Mouse (Mus musculus): Measurements from ENCODE around the gene Luzp2.

The Luzp2 gene

DNA sequence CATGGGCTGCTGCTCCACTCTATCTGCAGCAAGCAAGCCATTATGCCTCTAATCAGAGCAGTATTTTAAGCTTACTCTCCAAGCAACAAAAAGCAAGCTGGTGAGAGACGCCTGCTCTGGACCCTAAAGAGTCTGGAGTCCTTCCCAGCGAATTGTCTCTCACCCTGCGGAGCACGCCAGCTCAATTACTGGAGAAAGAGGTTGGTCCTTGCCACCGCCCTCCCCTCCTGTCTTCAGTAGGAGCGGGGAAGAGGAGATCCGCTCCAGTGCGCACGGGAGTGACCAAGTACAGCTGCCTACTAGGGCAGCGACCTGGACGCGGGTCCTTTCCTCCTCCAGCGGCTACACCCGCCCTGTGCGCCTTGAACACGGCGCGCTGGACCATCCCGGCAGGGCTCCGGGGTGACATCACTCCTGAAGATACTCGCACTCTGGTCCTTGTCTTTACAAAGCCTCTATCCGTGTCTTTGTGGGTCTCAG is at the start of gene Luzp2:
Gene Luzp2, plus strand, starts transcription at position 127 of the 480 bp plus-strand sequence.
- DNase-seq (ENCODE audit: low spot score) = no peak

DNA sequence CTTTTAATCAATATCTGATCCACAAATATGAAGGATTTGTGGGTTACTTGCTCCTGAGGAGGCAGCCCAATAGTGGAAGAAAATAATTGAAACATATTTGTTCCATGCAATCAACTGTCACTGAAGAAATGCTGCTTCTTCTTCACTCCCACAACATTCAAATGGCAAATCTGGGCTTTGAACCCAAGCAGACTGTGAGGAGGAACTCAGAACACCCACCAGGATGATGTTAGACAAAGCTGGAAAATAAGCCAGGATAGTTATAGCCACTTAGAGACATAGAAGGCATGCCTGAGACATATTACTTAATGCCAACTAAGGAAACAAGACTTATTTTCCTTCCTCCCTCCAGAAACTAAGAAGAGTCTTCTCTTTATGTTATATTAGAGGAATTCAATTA is 47.8 kb upstream of the Luzp2 start:
- DNase-seq (ENCODE audit: low spot score) = no peak

DNA sequence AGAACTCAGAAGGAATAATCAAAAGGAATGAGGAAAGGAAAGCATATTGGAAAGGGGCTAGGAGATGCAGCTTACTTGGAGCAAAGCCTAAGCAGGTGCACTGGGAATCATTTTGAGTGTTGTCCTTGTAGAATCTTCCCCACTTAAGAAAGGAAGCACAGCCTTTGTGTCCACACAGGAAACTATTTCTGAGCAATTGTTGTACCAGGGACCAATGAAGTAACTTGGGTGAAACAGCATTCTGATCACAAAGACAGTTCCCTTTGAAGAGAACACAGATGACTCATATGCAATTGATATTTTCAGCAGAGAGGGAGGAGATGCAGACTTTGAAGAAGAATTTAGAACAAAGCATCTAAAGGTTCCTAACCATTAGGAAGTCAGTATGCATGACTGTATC is 16.7 kb upstream of the Luzp2 start:
- DNase-seq (ENCODE audit: low spot score) = no peak

DNA sequence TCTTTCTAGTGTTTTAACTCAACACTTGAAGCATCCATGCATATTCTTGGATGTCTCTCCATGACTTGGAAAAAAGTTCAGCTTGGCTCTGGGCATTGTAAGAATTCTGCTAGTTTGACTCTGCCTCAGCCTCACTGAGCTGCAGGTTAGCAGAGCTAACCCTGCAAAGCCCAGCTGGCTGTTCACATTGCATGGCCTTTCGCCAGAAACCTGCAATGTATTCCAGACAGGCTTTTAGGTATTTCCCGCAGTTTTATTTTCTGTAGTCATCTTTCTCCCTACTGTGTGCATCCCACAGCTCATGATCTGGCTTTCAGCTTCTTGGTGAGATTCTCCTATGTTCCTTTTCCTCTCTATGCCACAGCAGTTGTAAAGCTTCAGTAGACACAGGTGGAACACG is 6.5 kb upstream of the Luzp2 start:
- DNase-seq (ENCODE audit: low spot score) = no peak

DNA sequence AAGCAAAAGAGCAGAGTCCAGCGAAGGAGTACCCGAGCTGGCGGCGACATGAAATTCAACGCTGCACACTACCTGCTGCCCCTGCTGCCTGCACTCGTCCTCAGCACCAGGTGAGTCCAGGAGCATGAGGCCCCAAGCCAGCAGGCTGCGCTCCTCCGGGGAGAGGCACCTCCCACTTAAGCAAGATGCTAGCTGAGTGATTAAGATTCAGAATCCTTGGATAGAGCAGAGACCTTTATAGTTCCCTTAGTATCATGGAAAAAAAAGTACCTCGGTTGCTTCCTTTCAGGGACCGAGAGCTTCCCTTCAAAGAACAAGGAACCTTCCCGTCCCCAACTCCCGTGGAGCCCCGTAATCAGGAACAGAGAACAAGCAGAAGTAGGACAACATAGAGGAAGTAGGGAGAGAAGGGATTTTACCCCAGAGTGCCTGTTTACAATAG is 634 bp downstream of the Luzp2 start:
- DNase-seq (ENCODE audit: low spot score) = no peak

DNA sequence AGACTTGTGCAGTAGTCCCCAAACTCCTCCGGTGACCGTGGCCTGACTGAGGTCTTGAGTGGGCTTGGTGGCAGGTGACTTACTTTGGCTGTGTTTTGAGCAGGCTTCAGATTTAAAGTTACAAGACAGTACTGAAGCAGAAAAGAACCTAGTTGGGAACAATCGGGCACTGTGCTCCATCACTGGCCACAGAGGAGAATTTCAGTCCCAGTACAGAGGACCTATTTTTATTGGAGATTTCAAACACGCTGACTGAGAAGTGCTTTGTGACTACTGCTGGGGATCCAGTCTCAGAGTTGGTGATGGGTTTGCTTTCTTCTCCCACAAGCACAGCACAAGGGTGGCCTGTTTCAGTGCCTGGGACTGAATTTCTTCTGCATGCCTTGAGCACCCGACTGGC is 1.1 kb downstream of the Luzp2 start:
- no peak for DNase-seq (ENCODE audit: low spot score)

DNA sequence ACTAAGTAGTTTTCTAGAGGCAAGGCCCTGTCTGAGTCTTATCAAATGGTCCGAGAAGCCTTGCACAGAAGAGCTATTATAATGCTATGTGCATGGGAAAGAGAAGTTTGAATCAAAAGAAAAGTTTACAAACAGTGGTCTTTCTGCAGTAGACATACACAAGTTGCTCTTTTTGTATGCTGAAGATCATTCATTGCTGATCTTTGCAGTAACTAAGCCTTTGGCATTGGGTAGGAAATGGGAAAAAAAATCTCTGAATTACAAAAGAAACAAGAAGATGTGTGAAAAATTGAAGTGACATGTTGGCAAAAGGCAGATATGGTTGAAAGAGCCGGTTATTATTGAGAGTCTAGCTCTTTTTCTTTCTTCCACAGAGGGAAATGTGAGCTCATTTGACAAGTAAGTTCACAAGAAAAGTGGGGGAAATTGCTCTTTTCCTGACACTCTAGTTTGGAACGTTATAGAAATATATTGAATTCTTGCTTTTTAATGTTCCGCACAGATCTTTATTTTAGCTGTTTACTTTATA is 7.6 kb downstream of the Luzp2 start:
- DNase-seq (ENCODE audit: low spot score) = no peak

DNA sequence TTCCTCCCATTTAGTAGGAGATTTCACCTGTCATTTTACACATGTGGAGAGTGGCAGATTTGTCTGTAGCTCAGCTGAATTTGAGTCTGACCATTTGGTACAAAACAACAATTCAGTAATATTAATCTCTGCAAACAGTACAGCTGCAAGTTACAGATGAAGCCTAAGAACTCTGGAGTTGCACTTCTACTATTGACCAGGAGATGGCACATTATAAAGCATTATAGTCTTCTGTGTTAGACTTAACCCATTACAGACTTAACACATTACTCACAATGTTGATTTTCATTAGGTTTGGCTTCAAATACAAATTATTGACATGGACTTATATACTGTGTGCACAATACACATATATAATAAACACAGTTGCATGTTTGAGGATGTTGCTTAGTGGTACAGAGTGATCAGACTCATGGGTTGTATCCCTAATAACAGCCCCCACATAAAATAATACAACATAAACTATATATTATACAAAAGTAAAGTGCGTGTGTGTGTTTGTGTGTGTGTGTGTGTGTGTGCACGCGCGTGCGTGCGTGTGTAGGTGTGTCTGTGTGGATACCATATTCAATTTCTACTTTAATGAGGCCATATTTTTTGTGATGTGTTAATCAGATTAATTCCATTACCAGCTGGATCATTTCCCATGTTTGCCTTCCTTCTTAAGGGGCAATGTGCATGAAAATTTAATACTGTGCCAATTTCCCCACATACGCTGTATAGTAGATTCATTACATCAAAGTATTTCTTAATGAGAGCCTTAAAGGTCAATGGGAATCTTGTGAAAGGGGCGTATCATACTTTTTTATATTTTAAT is 10.8 kb downstream of the Luzp2 start:
- no peak for DNase-seq (ENCODE audit: low spot score)

DNA sequence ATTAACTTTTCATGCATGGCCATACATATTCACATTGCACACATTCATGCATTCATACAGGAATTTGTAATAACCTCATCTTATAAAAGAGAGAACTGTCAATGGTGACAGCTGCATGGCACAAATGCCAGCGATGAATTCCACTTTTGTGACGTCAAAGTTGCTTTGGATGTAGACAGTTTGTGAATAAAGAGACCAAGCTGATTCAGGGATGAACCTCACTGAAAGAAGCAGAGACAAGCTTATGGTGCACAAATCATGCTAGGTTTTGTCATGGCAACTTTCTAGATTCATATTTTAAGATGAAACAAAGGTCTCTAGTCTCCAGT is 11.4 kb downstream of the Luzp2 start:
- DNase-seq (ENCODE audit: low spot score) = no peak

DNA sequence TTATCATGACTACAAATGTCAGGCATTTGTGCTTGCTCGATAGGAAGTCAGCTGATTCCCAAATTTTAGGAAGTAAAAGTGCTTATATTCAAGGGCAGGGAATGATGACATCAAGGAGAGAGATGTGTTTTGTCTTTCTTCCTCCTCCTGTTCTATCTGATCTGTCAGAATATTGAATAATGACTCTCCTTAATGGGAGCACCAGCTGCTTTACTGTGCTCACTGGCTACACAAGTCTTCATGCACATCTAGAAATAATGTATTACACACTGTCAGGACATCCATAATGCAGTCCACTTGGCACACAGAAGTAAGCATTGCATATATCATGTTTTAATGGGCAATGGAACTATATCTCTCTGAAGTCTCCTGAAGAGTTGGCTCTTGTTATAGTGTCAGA is 17.6 kb downstream of the Luzp2 start:
- DNase-seq (ENCODE audit: low spot score) = no peak

DNA sequence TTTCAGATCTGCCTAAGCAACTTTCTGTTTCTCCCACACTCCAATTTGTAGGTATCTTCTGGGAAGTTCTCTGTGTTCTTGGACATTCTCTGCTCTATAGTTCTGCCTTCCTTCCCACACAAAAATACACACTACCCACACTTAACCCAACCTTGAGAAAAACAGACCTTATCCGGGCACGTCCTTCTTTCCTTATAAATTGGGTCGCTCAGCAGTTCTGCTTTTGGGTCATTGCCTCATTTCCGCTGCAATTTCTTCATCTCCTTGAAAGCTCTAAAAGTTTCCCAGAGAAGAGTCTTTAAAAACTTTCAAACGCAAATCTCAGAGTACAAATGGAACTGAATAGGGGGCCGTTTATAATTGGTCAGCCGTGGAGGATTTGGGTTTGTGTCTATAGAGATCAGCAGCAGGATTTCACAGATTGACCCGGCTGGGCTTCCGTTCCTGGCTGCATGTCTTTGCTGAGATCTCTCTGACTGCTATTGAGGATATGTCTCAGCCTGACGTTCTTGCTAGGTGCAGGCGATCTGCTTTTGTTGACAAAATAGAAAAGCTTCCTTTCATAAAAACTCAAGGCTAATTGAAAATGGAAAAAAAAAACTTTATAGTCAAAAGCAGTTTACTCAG is 26.0 kb downstream of the Luzp2 start:
- no peak for DNase-seq (ENCODE audit: low spot score)

DNA sequence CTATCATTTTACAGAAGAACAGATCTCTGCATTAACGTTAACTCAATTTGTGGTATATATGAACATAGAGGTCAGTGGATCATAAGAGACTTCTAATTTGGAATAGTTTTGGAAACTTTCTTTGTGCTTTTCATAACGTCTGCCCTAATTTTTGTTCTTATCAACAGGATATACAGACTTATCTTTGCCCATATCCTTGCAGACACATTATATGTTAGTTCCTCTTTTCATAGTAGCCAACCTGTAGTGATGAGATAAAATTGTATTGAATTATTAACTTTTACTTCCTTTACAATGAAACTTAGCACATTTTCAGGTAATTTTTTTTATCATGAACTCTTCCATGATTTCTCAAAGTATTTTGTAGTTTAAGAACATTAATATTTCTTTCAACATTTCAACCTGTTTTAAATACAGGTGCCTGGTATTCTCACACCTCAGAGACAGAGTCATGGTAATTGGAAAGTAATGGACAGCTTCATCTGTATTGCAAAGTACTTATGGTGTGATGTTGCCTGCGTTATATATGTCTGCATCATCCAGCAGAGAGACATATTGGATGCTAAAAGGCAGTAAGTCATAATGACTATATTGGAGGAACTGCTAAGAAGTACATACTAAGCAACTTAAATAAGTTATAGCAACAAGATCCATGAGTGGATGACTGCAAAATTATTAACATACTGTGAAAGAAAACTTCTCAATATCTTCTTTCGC is 43.8 kb downstream of the Luzp2 start:
- DNase-seq (ENCODE audit: low spot score) = no peak

DNA sequence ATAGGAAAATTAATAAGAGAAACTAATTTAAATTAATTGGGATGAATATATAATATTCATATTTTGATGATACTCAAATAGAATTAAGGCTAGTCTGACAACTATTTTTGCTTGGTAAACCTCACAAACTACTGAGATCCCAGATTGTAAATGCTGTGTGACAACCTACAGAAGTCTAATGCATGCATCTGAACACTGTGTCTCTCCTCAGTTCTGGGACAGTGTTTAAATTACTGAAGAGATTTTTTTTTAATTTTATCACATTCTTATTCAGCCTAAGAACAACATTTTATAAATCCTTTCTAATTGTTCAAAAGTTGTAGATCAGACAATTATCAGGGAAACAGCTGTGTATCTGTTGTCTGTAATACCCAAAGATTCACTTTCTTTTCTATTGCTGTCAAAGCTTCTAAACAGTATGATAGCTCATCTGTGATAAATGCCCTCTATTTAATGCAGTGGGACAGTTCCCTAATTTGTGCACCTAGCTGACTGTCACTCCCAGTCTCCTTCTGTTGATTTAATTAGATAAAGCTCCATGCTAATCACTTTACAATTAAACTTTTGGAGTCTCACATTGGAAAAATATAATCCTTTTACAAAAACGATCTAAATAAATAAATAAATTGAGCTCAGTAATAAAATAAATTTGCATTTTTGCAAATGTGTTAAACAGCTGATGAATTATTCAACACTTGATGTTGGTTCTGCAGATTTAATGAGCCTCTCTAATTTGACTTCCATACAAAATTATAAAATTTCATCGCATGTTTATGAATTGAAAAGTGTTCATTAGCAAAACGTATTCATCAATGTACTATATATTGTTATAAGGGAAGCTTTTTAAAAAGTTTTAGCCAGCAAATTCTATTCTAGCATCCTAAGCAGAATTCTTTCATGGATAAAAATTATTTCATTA is 58.7 kb downstream of the Luzp2 start:
- no peak for DNase-seq (ENCODE audit: low spot score)

DNA sequence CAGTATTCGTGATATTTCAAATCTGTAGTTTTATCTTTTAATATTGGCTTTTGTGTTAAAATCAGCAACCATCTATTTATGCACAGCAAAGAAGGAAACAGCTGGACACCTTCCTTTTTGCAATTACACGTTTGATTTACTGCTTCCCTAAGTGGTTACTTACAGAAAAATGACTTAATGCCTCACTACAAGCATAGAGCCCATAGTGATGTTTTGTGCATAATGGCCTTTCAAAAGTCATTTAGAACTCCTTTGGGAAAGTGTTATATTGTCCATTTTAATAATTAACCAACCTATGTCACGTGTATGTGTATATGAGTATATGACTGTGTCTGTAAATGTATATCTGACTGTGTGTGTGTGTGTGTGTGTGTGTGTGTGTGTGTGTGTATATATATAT is 63.3 kb downstream of the Luzp2 start:
- no peak for DNase-seq (ENCODE audit: low spot score)

DNA sequence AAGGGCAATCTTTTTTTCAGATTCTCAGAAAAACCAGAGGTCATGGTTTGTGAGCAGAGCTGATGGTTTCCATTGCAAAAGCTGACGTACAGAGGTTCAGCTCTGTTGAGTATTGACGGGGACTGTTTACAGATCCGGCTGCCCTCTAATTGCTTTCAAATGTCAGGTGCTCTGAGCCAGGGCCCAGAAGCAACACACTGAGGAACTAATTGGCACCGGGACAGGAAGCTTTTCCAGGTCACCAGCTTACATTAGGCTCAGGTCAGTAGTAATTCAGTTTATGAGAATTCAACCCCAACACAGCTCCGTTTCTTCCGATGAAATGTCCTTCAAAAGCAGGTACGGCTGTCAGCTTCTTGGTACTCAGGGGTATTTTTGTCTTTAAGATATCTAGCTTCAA is 74.7 kb downstream of the Luzp2 start:
- DNase-seq (ENCODE audit: low spot score) = no peak

DNA sequence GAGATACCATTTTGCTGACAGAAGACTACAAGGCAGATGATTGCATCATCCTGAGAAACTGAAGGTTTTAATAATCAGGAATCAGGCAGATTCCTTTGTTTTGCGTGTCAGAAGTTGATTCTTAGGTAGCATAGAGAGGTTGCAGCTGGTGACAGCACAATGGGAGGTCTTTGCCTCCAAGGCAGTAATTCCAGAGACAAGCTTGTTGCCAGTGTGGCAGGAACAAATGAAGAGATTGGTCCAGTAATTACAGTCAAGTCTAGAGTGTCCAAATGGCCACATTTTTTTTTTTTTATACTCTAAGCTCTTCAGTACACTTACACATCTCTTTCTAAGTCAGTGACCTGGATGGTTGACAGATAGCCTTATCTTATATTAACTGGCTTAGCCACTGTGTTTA is 78.7 kb downstream of the Luzp2 start:
- DNase-seq (ENCODE audit: low spot score) = no peak

DNA sequence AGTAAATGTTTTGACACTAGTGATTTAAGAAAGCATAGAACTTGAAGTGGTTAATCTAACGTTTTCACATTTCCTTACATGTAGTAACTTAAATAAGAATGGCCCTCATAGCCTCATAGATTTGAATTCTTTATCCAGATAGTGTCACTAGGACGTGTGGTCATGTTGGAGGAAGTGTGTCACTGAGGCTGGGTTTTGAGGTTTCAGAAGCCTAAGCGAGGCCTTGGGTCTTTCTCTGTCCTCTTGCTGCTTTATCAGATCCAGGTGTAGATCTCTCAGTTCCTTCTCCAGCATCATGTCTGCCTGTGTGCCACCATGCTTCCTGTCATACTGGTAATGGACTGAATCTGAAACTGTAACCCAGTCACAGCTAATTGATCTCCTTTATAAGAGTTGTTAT is 86.7 kb downstream of the Luzp2 start:
- DNase-seq (ENCODE audit: low spot score) = no peak

DNA sequence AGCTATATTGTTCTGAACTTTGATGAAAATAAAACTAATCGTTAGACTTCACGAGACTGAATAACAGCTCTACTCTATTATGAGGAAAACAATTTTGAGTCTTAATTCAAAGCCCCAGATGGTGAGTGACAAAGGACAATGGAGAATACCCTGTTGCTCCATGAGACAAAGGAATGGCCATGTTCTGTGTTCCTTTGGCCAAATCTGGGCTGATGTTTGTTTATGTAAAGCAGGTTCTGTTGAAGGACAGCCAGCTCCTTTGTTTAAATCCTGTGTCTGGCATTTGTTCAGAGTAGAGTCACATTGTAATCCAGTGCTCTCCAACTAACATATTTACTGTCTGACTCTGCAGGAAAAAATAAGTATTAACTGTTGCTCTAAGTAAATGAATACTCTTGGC is 121.5 kb downstream of the Luzp2 start:
- no peak for DNase-seq (ENCODE audit: low spot score)

DNA sequence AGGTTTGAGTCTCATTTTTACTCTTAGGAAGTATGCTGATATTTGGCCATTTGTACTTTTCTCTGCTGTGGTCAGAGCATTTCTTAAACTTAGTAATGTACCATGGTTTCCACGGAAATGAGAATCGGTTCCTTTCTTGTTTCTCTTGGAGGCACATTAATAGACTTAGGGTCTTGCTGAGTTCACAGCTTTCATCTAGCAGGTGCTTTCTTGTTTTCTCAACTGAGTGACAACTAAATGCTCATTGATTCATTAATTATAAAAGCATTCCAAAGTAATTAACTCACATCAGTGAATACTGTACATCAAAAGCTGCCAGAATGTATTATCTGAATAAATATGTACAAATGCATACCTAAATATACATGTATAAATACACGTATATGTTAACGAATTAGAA is 127.4 kb downstream of the Luzp2 start:
- no peak for DNase-seq (ENCODE audit: low spot score)

DNA sequence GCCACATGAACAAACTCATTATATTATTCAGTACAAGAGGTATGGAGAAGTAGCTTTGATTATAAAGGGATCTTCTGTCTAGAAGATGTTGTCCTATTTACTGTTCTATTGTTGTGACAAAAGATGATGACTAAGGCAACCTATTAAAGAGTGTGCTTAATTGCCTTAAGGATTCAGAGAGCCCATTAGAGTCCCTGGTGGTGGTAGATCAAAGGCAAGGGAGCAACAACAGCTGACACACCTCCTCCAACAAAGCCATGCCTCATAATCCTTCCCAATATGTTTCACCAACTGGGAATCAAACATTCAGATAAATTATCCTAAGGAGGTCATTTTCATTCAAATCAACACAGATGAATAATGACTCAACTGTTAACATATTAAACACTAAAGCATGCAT is 142.1 kb downstream of the Luzp2 start:
- DNase-seq (ENCODE audit: low spot score) = no peak

DNA sequence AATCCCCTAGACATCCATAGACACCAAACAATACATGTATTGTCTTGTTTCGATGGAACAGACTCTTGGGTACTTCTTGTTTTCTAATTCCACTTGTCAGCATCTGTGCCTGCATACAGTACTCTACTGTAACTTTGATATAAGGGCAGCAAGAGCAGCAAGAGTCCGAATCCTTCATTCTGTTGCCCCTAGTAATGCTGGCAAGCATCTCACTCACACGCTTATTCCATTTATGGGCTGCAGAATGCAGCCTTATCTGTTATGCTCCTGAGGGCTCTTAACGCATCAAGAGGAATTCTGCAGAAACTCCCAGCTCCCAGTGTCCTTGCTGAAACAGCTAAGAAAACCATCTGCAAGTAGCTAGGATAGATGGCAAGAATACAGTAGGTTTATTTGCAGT is 145.3 kb downstream of the Luzp2 start:
- no peak for DNase-seq (ENCODE audit: low spot score)

DNA sequence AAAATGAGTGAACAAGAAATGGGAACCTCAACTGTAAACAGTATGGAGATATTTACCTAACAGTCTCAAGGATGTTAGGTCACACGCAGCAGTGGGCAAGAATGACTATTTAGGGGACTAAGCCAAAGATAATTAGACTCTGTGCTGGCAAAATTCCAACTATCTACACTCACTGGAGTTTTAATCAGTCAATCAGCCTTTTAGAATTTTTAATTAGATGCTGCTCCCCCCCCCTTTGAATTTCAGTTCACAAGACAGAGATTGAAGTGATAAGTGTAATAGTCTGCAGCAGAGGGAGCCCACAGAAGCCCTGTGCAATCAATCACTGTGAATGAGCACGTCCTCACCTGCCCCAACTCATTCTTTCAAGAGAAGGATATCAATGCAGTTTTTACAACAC is 165.1 kb downstream of the Luzp2 start:
- DNase-seq (ENCODE audit: low spot score) = no peak

Data from ovary, postnatal 10 days (tissue).